Mouse (Mus musculus) liver, embryonic 14.5 days (tissue): ENCODE results near the gene Tet3. TPM values are rescaled to one million over a fixed set of nuclear protein-coding genes. Genes with fewer than 3 reads are reported as not detected.

Experiments
- ATAC-seq: fragments of 200-750 bp; cut with Nextera tagmentation; 2 replicates; pipeline ENCODE4 v1.8.0; 2017; ENCODE audit warnings: moderate number of reproducible peaks, mild to moderate bottlenecking, moderate library complexity; ENCODE audit not compliant: insufficient read depth
- DNase-seq, 3 experiments: peaks; one replicate each; pipeline ENCODE4 v3.0.0-alpha.2; 2012 to 2013; ENCODE audit warnings: low read depth in 3 of 3, low spot score in 3 of 3
- H3K27ac ChIP-seq: fragments of 300-500 bp; sonication (generic); 2 replicates; pipeline ENCODE4 v1.5.1; 2014; ENCODE audit warnings: moderate library complexity, mild to moderate bottlenecking, control low read depth, inconsistent platforms
- H3K27me3 ChIP-seq: fragments of 300-500 bp; sonication (generic); 2 replicates; pipeline ENCODE4 v1.6.1; 2014; ENCODE audit warnings: mild to moderate bottlenecking, low read length, moderate library complexity; ENCODE audit not compliant: control insufficient read depth, insufficient read depth
- H3K36me3 ChIP-seq: fragments of 300-500 bp; sonication (generic); replicated peaks from 2 replicates; pipeline ENCODE4 v1.6.1; 2014; ENCODE audit warnings: low read depth; ENCODE audit not compliant: control insufficient read depth, insufficient read depth
- H3K4me1 ChIP-seq, 2 experiments: fragments of 200-500 bp in 1 of 2; fragments of 300-500 bp in 1 of 2; sonication (generic) in 1 of 2; replicated peaks; 2 replicates each; pipeline ENCODE4 v1.6.1; 2012 to 2014; ENCODE audit warnings: antibody characterized with exemption in 1 of 2, inconsistent platforms in 1 of 2, low read length in 1 of 2; ENCODE audit not compliant: control insufficient read depth in 2 of 2, insufficient read depth in 2 of 2
- H3K4me2 ChIP-seq: fragments of 300-500 bp; sonication (generic); 2 replicates; pipeline ENCODE4 v1.6.1; 2014; ENCODE audit warnings: low read depth, mild to moderate bottlenecking, control low read depth, moderate library complexity
- H3K4me3 ChIP-seq, 2 experiments: fragments of 200-500 bp in 1 of 2; fragments of 300-500 bp in 1 of 2; sonication (generic) in 1 of 2; 2 replicates each; pipeline ENCODE4 v1.5.1; 2012 to 2014; ENCODE audit warnings: low read depth in 2 of 2, low read length in 2 of 2, mild to moderate bottlenecking in 2 of 2, control low read depth in 1 of 2, inconsistent platforms in 1 of 2, moderate library complexity in 1 of 2; ENCODE audit not compliant: insufficient read depth in 1 of 2
- H3K9ac ChIP-seq: fragments of 300-500 bp; sonication (generic); replicated peaks from 2 replicates; pipeline ENCODE4 v1.6.1; 2014; ENCODE audit warnings: mild to moderate bottlenecking, control low read depth, moderate library complexity
- H3K9me3 ChIP-seq: fragments of 300-500 bp; sonication (generic); 2 replicates; pipeline ENCODE4 v1.6.1; 2016; ENCODE audit warnings: low read length, mixed read lengths; ENCODE audit not compliant: control insufficient read depth
- CTCF ChIP-seq: IDR thresholded peaks from 2 replicates; pipeline ENCODE4 v1.5.1; 2016; ENCODE audit warnings: antibody characterized with exemption, low read depth, control low read depth
- EP300 ChIP-seq: IDR thresholded peaks from 2 replicates; pipeline ENCODE4 v1.6.1; 2016; ENCODE audit warnings: antibody characterized with exemption, low read depth
- WGBS: fragments of 180-500 bp; shearing (Covaris S2); extraction: QIAGEN DNeasy Blood & Tissue Kit; methylation state at CpG from one replicate; pipeline ENCODE4 v1.1.7; 2014; ENCODE audit not compliant: insufficient replicate concordance; 5-methylcytosine and 5-hydroxymethylcytosine counted together
- polyA plus RNA-seq, 2 experiments: library from polyadenylated mRNA; depleted of rRNA in 1 of 2; stranded (reverse) in 1 of 2; unstranded in 1 of 2; fragments of >200 nt; fragmentation: Nextera tagmentation in 1 of 2; extraction: Ambion mirVana in 1 of 2; gene quantifications; 2 replicates each; pipeline versions ENCODE4 v1.2.1 to v1.2.3; 2012 to 2014

The Tet3 gene
- polyA plus RNA-seq, 2 experiments: 3.1 to 7.7 TPM

DNA sequence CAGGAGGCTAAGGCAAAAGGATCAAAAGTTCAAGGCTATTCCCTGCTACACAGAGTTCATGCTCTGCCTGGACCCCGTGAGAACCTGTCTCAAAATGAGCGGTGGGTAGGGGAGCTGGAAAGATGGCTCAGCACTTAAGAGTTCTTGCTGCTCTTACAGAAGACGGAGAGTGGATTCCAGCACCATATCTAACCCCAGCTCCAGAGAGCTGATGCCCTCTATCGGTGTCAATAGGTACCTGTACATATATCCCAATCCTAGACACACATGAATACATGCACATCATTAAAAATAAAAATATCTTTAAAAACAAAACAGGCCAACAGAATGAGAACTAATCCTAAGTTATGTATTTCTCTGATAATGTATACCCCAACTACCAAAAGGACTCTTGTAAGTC is 19.3 kb upstream of the Tet3 start:
- no peak for ATAC-seq
- no peak for DNase-seq
- Histone ChIP-seq H3K27me3 (no peaks in the 10 kb centered on the region), H3K27ac (no peak overlapping the region), H3K4me2 (no peak overlapping the region), H3K4me1 (peaks cover 0 to 9% of the 10 kb centered on the region in 2 experiments; a peak in 2 of 4 replicates), H3K4me3 (no peak overlapping the region), H3K36me3 (no peaks in the 10 kb centered on the region), H3K9me3 (no peaks in the 10 kb centered on the region), H3K9ac (no peak overlapping the region)
- WGBS: 58% methylated on average over 4 of the region's 4 CpGs
- TF ChIP-seq CTCF: peak; percentile 39; the same call in 1 of the 2 replicates
- TF ChIP-seq EP300: no peak

DNA sequence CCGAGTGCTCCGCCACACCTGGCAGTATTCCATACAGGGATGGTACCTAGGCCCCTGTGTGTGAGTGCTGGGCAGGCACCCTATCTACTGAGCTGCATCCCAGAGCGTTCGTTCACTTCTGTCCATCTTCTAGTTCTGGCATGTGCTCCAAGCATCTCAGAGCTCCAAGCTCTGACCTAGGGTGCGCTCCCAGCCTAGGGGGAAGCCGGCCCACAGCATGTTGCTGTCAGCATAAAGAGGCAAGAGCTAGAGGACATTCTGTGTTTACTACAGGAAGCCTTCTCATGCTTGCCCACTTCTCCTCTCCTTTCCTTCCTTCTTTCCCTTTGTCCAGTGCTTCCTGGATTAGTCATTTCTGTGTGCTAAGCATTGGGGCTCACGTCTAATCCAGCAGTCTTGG is 16.5 kb upstream of the Tet3 start:
- 64% methylated on average over 7 of the region's 7 CpGs for WGBS
- no peak for ATAC-seq
- H3K27ac ChIP-seq: no peak overlapping the region

DNA sequence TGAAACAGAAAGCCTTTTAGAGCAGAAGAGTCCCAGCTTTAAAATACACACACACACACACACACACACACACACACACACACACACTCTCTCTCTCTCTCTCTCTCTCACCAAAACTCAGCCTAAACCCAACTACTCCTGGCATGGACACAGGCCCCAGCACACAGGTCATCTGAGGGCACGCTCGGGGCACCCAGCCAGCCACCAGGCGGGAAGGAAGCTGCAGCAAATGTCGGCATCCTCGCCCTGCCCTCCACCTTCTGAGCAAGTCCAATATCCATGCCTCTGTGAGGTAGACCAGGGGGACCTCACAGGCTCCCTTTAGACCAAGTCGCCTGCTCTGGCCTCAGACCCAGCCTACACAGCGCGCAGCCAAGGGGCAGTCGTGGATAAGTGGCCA is 14.4 kb upstream of the Tet3 start:
- TF ChIP-seq CTCF (no peak), EP300 (no peak)
- DNase-seq: no peak
- Histone ChIP-seq H3K4me1 (0 out of 4 replicates have a peak, but pooled peaks cover 0 to 1% of the 10 kb centered on the region in 2 experiments), H3K4me2 (no peak overlapping the region), H3K27ac (no peak overlapping the region), H3K4me3 (no peak overlapping the region), H3K27me3 (no peaks in the 10 kb centered on the region), H3K36me3 (no peaks in the 10 kb centered on the region), H3K9ac (no peak overlapping the region), H3K9me3 (no peaks in the 10 kb centered on the region)
- 63% methylated on average over 9 of the region's 9 CpGs for WGBS
- ATAC-seq: no peak

More for the DNA sequence above, 16.5 kb upstream of the Tet3 start:
- Histone ChIP-seq H3K27me3 (no peaks in the 10 kb centered on the region), H3K4me1 (no peaks in the 10 kb centered on the region), H3K9me3 (no peaks in the 10 kb centered on the region), H3K4me3 (no peak overlapping the region), H3K36me3 (no peaks in the 10 kb centered on the region), H3K9ac (no peak overlapping the region), H3K4me2 (no peak overlapping the region)
- TF ChIP-seq CTCF (no peak), EP300 (no peak)
- no peak for DNase-seq

DNA sequence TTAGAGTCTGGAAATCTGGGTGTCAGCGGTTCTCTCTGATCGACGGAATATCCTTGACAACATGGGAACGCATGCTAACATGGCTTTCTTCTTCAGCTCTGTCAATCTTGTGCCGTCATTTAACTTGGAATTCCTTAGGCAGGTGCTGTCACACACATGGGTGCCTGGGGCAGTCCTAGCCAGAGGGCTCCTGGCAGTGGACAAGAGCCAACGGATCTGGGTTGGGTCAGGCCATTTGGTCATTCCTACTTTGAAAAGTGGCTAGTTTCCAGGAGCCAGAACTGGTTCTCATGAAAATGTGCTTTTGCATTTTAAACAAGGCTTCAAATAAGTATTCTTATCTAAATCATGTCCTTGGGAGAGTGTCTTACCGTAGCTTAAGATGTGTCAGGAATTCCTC is 12.9 kb upstream of the Tet3 start:
- Histone ChIP-seq H3K9me3 (no peaks in the 10 kb centered on the region), H3K4me3 (no peak overlapping the region), H3K27ac (no peak overlapping the region), H3K27me3 (no peaks in the 10 kb centered on the region), H3K4me1 (0 out of 4 replicates have a peak, but pooled peaks cover 0 to 1% of the 10 kb centered on the region in 2 experiments), H3K4me2 (no peak overlapping the region), H3K36me3 (no peaks in the 10 kb centered on the region), H3K9ac (no peak overlapping the region)
- TF ChIP-seq CTCF (no peak), EP300 (no peak)
- DNase-seq: no peak
- ATAC-seq: no peak
- 78% methylated on average over 7 of the region's 7 CpGs for WGBS

DNA sequence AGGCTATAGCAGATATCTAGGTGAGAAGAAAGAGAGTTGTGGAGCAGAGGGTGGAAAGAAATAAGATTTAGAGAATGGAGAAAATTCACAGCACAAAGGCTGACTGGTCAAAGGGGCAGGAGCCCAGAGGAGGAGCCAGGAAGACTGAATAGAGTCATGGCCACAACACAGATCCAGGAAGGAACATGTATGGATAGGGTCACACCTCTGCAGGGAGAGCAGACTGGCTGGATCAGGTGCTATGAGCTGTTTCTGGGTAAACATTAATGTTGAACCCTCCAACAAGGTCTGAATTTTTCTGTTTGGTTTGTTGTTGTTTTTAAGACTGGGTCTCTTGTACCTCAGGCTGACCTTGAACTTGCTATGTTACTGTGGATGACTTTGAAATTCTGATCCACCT is 5.1 kb upstream of the Tet3 start:
- Histone ChIP-seq H3K27me3 (no peaks in the 10 kb centered on the region), H3K4me2 (no peak overlapping the region), H3K4me3 (no peak overlapping the region), H3K4me1 (peaks cover 6 to 14% of the 10 kb centered on the region in 2 experiments), H3K27ac (no peak overlapping the region), H3K9me3 (no peaks in the 10 kb centered on the region), H3K9ac (no peak overlapping the region), H3K36me3 (no peaks in the 10 kb centered on the region)
- no peak for TF ChIP-seq EP300
- TF ChIP-seq CTCF: no peak
- DNase-seq (no peak), ATAC-seq (no peak)
